Mouse (Mus musculus) liver, adult 2 months (tissue): ENCODE results near the gene Gpatch8. TPM values are rescaled to one million over a fixed set of nuclear protein-coding genes. Genes with fewer than 3 reads are reported as not detected.

Experiments
- DNase-seq: peaks from one replicate; pipeline ENCODE4 v3.0.0-alpha.2; 2011; ENCODE audit warnings: low read depth, low spot score; ENCODE audit errors: extremely low read depth
- H3K27ac ChIP-seq: fragments of 200-500 bp; replicated peaks from 2 replicates; pipeline ENCODE4 v1.5.1; 2012; ENCODE audit warnings: low read depth, mild to moderate bottlenecking, control low read depth, inconsistent platforms, low read length; ENCODE audit not compliant: insufficient read depth
- H3K27me3 ChIP-seq: fragments of 200-500 bp; 2 replicates; pipeline ENCODE4 v1.6.1; 2012; ENCODE audit warnings: mild to moderate bottlenecking, moderate library complexity, low read length, inconsistent platforms; ENCODE audit not compliant: control insufficient read depth, insufficient read depth
- H3K36me3 ChIP-seq: fragments of 200-500 bp; 2 replicates; pipeline ENCODE4 v1.6.1; 2012; ENCODE audit warnings: low read length, inconsistent platforms; ENCODE audit not compliant: control insufficient read depth, insufficient read depth
- H3K4me1 ChIP-seq: fragments of 200-500 bp; 2 replicates; pipeline ENCODE4 v1.6.1; 2011; ENCODE audit warnings: low read length; ENCODE audit not compliant: control insufficient read depth, insufficient read depth
- H3K4me3 ChIP-seq: fragments of 200-500 bp; 2 replicates; pipeline ENCODE4 v1.5.1; 2011; ENCODE audit warnings: low read depth, mild to moderate bottlenecking, control low read depth, low read length, moderate library complexity; ENCODE audit not compliant: insufficient read depth
- H3K79me2 ChIP-seq: fragments of 200-500 bp; 2 replicates; pipeline ENCODE4 v1.6.1; 2012; ENCODE audit warnings: inconsistent platforms, mild to moderate bottlenecking, low read length, moderate library complexity; ENCODE audit not compliant: control insufficient read depth, insufficient read depth
- H3K9ac ChIP-seq: fragments of 200-500 bp; 2 replicates; pipeline ENCODE4 v1.6.1; 2012; ENCODE audit warnings: low read depth, mild to moderate bottlenecking, control low read depth, inconsistent platforms, low read length
- CTCF ChIP-seq: fragments of 200-500 bp; IDR thresholded peaks from 2 replicates; pipeline ENCODE4 v1.5.1; 2011; ENCODE audit warnings: low read depth, low read length, control low read depth
- POLR2A ChIP-seq: fragments of 200-500 bp; IDR thresholded peaks from 2 replicates; pipeline ENCODE4 v1.6.1; 2011; ENCODE audit warnings: low read length, control low read depth; ENCODE audit not compliant: insufficient read depth; ENCODE audit errors: extremely low read depth
- WGBS: fragments of 180-500 bp; shearing (Covaris S2); methylation state at CpG from one replicate; pipeline ENCODE4 v1.1.7; 2018; 5-methylcytosine and 5-hydroxymethylcytosine counted together
- polyA plus RNA-seq: library from polyadenylated mRNA; depleted of rRNA; stranded (reverse); fragments of >200 nt; gene quantifications from 2 replicates; pipeline ENCODE4 v1.2.3, GENCODE M21; 2012
- total RNA-seq: library from RNA; depleted of rRNA; stranded (reverse); fragments of >200 nt; gene quantifications from 2 replicates; pipeline ENCODE4 v1.2.3, GENCODE M21; 2014

Gene Gpatch8
- total and polyA plus RNA-seq, 2 experiments, result 6.0 to 9.2 TPM

DNA sequence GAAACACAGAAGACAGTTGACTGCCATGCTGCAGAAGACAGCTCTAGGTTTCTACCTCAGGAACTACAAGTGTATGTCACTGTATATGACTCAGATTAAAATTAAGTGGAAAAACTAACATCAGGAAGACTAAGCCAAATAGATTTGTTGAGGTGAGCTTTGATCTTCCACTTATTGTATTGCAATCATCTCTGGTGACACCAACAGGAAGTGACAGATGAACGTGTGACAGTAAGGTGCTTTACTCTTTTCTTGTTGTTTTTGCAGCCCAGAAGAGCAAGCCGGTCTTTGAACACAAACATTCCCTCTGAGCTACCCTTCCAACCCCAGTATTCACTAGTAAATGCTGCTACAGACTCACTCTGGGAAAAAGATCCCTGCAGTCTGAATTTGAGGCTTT, 59.5 kb downstream of the Gpatch8 start:
- peaks cover 27% of the 10 kb centered on the region for H3K36me3 ChIP-seq
- TF ChIP-seq POLR2A (no peak), CTCF (no peak)
- peak; percentile 50 for DNase-seq

DNA sequence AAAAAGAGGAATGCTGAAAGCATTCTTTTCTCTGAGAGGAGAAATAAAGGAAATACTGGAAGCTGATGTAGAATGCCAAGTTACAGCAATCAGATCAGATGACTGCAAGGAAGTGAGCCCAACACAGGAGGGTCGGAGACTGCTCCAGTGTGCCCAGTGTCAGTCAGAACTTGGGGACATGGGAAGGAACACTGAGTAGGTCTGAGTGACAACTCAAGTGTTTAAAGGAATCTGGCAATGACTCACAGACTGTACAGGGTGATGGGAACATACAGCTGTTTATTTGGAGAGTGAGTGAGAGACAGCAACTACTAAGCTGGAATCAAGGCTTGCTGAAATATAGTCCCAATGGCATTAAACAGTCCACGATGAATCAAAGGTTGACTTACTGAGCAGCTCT, 60.0 kb downstream of the Gpatch8 start:
- peak overlapping the region; percentile 25 for H3K27ac ChIP-seq
- DNase-seq, result peak; percentile 22

More for the DNA sequence above, 59.5 kb downstream of the Gpatch8 start:
- no peak overlapping the region for H3K9ac ChIP-seq
- no peaks in the 10 kb centered on the region for H3K27me3 ChIP-seq
- H3K27ac ChIP-seq, result peak overlapping the region; percentile 25; the same call in 1 of the 2 replicates
- peaks cover 5% of the 10 kb centered on the region; the same call in 1 of the 2 replicates for H3K79me2 ChIP-seq
- H3K4me1 ChIP-seq, result peaks cover 6% of the 10 kb centered on the region; the same call in 1 of the 2 replicates
- WGBS, result 16% methylated on average over 2 of the region's 2 CpGs
- H3K4me3 ChIP-seq, result no peak overlapping the region

DNA sequence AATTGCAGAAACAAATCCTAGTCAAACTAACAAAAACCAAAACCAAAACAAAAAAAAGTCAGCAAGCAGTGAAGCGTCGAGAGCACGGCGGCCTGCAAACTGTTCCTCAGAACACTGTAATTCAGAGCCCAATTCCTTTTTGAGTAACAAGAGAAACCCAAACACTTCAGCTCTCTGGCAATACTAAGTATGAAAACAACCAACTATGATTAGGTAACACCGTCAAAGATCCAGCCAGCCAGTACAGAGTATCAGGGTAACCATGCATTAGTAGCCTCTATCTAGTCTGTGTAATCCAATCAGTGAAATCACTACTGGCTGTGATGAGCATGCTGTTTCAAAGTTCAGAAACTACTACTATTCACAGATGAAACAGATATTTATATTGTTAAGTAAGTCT, 60.5 kb downstream of the Gpatch8 start:
- no peaks in the 10 kb centered on the region for H3K27me3 ChIP-seq
- TF ChIP-seq POLR2A, result no peak
- TF ChIP-seq CTCF, result no peak
- peak overlapping the region; percentile 61; the same call in 1 of the 2 replicates for H3K27ac ChIP-seq
- no peak overlapping the region for H3K4me3 ChIP-seq
- peaks cover 22% of the 10 kb centered on the region for H3K36me3 ChIP-seq
- DNase-seq, result peak; percentile 90
- H3K79me2 ChIP-seq, result peaks cover 5% of the 10 kb centered on the region; the same call in 1 of the 2 replicates
- no peak overlapping the region for H3K9ac ChIP-seq
- WGBS, result 20% methylated on average over 5 of the region's 5 CpGs
- H3K4me1 ChIP-seq, result peaks cover 6% of the 10 kb centered on the region; the same call in 1 of the 2 replicates

More for the DNA sequence above, 60.0 kb downstream of the Gpatch8 start:
- peaks cover 26% of the 10 kb centered on the region for H3K36me3 ChIP-seq
- H3K4me1 ChIP-seq, result peaks cover 6% of the 10 kb centered on the region; the same call in 1 of the 2 replicates
- H3K27me3 ChIP-seq, result no peaks in the 10 kb centered on the region
- WGBS, result 66% methylated on average over 2 of the region's 2 CpGs
- H3K79me2 ChIP-seq, result peaks cover 5% of the 10 kb centered on the region; the same call in 1 of the 2 replicates
- H3K4me3 ChIP-seq, result no peak overlapping the region
- TF ChIP-seq POLR2A, result no peak
- TF ChIP-seq CTCF, result no peak
- H3K9ac ChIP-seq, result no peak overlapping the region

DNA sequence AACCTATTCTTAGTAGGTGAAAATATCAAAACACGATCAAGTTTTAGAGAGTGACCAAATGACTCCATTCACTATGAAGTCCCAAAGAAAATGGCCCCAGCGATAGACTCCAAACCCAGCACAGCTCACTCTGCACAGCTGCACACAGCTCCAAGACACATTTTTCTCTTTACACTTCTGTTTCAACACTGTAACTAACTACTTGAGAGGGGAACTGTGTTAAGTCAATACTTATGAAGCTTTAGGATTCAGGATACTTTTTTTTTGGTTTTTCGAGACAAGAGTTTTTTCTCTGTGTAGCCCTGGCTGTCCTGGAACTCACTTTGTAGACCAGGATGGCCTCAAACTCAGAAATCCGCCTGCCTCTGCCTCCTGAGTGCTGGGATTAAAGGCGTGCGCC, 61.1 kb downstream of the Gpatch8 start:
- H3K9ac ChIP-seq, result no peak overlapping the region
- peaks cover 5% of the 10 kb centered on the region; the same call in 1 of the 2 replicates for H3K79me2 ChIP-seq
- peaks cover 17% of the 10 kb centered on the region for H3K36me3 ChIP-seq
- H3K27ac ChIP-seq, result peak overlapping the region; percentile 61; the same call in 1 of the 2 replicates
- H3K4me3 ChIP-seq, result no peak overlapping the region
- TF ChIP-seq CTCF (no peak), POLR2A (no peak)
- 97% methylated on average over 6 of the region's 6 CpGs for WGBS
- no peak for DNase-seq
- H3K27me3 ChIP-seq, result no peaks in the 10 kb centered on the region
- peaks cover 6% of the 10 kb centered on the region; the same call in 1 of the 2 replicates for H3K4me1 ChIP-seq

DNA sequence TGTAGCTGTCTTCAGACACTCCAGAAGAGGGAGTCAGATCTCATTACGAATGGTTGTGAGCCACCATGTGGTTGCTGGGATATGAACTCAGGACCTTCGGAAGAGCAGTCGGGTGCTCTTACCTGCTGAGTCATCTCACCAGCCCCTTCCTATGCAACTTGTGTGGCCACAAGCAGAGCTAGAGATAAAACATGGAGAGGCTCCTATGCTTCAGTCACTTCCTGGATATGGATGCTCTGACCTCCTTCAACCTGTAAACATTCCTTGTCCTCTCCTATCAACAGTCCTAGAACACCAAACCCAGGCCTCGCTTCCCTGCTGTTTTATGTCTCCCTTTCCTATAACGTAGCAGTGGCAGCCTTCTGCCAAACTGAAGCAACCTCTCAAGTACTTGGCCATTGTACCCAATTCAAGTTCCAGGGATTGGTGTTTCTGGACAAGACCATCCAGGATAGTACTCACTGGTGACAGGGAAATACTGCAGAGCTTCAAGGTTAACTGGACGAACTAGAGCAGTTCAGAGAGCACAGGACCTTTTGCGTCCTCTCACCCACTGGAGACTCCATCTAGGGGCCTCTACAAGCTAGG, 62.0 kb downstream of the Gpatch8 start:
- Histone ChIP-seq H3K27me3 (no peaks in the 10 kb centered on the region), H3K79me2 (peaks cover 5% of the 10 kb centered on the region; the same call in 1 of the 2 replicates), H3K9ac (no peak overlapping the region), H3K27ac (no peak overlapping the region), H3K4me1 (peaks cover 6% of the 10 kb centered on the region; the same call in 1 of the 2 replicates), H3K4me3 (no peak overlapping the region), H3K36me3 (peaks cover 11% of the 10 kb centered on the region)
- WGBS, result 88% methylated on average over 7 of the region's 7 CpGs
- no peak for DNase-seq
- TF ChIP-seq CTCF (no peak), POLR2A (no peak)

DNA sequence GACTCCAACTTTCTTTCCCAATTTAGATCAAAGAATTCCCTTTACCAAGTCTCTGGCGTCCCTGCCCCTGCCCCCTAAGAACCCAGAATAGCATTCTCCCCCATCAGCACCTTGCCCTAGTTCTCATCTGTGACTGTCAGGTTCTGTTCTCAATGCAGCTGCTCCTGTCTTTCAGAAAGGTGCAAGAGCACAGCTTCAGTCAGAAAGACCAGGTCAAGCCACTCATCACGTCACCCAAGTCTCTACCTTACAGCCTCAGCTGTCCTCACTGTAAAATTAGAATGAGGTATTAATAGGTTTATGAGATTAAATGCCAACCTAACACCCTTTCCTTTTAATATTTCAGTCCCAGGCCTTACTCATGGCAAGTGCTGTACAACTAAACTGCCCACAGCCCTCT, 63.0 kb downstream of the Gpatch8 start:
- Histone ChIP-seq H3K4me3 (no peak overlapping the region), H3K27ac (no peak overlapping the region), H3K79me2 (peaks cover 5% of the 10 kb centered on the region; the same call in 1 of the 2 replicates), H3K9ac (no peak overlapping the region), H3K36me3 (peaks cover 6% of the 10 kb centered on the region), H3K4me1 (peaks cover 6% of the 10 kb centered on the region; the same call in 1 of the 2 replicates), H3K27me3 (no peaks in the 10 kb centered on the region)
- 96% methylated on average over 2 of the region's 2 CpGs for WGBS
- no peak for DNase-seq
- TF ChIP-seq CTCF (no peak), POLR2A (no peak)
